Mouse (Mus musculus) embryonic facial prominence, embryonic 11.5 days (tissue): ENCODE data around the gene Avpr1b. TPM values are rescaled to one million over a fixed set of nuclear protein-coding genes. Genes with fewer than 3 reads are reported as not detected.

Experiments used
- ATAC-seq: fragments of 200-750 bp; cut with Nextera tagmentation; replicated peaks from 2 replicates; pipeline ENCODE4 v1.8.0; 2017; ENCODE audit warnings: low read depth; ENCODE audit not compliant: insufficient number of reproducible peaks, low FRiP score, low TSS enrichment
- DNase-seq: peaks from one replicate; pipeline ENCODE4 v3.0.0-alpha.2; 2015; ENCODE audit warnings: low spot score
- H3K27ac ChIP-seq: fragments of 300-500 bp; sonication (generic); replicated peaks from 2 replicates; pipeline ENCODE4 v1.5.1; 2014; ENCODE audit warnings: mild to moderate bottlenecking, low read depth, low read length, control low read depth
- H3K27me3 ChIP-seq: fragments of 300-500 bp; sonication (generic); 2 replicates; pipeline ENCODE4 v1.6.1; 2014; ENCODE audit warnings: mild to moderate bottlenecking, low read length, moderate library complexity, mixed read lengths; ENCODE audit not compliant: control insufficient read depth, insufficient read depth
- H3K36me3 ChIP-seq: fragments of 300-500 bp; sonication (generic); replicated peaks from 2 replicates; pipeline ENCODE4 v1.6.1; 2014; ENCODE audit warnings: low read depth, mild to moderate bottlenecking, low read length, moderate library complexity, mixed read lengths; ENCODE audit not compliant: control insufficient read depth, insufficient read depth
- H3K4me1 ChIP-seq: fragments of 300-500 bp; sonication (generic); 2 replicates; pipeline ENCODE4 v1.6.1; 2014; ENCODE audit warnings: low read length, mixed read lengths; ENCODE audit not compliant: control insufficient read depth, insufficient read depth
- H3K4me2 ChIP-seq: fragments of 300-500 bp; sonication (generic); 2 replicates; pipeline ENCODE4 v1.6.1; 2014; ENCODE audit warnings: low read depth, mild to moderate bottlenecking, control low read depth, low read length, moderate library complexity
- H3K4me3 ChIP-seq: fragments of 300-500 bp; sonication (generic); 2 replicates; pipeline ENCODE4 v1.5.1; 2014; ENCODE audit warnings: low read depth, low read length, control low read depth
- H3K9ac ChIP-seq: fragments of 300-500 bp; sonication (generic); replicated peaks from 2 replicates; pipeline ENCODE4 v1.6.1; 2014; ENCODE audit warnings: mild to moderate bottlenecking, control low read depth, low read length
- H3K9me3 ChIP-seq: fragments of 300-500 bp; sonication (generic); replicated peaks from 2 replicates; pipeline ENCODE4 v1.6.1; 2016; ENCODE audit warnings: mild to moderate bottlenecking, low read length, inconsistent platforms, mixed read lengths; ENCODE audit not compliant: control insufficient read depth
- WGBS: fragments of 180-500 bp; shearing (Covaris S2); extraction: QIAGEN DNeasy Blood & Tissue Kit; methylation state at CpG from one replicate; pipeline ENCODE4 v1.1.7; 2014; 5-methylcytosine and 5-hydroxymethylcytosine counted together
- polyA plus RNA-seq: library from polyadenylated mRNA; unstranded; fragments of >200 nt; fragmentation: Nextera tagmentation; extraction: Ambion mirVana; gene quantifications from 2 replicates; pipeline ENCODE4 v1.2.1, GENCODE M21; 2014

The Avpr1b gene
- polyA plus RNA-seq, 1 experiment from 2014 or later: not detected

- Histone ChIP-seq H3K4me2 (no peak overlapping the region), H3K9ac (no peak overlapping the region), H3K27me3 (no peaks in the 10 kb centered on the region), H3K4me1 (no peaks in the 10 kb centered on the region), H3K36me3 (no peaks in the 10 kb centered on the region), H3K9me3 (no peaks in the 10 kb centered on the region), H3K4me3 (no peak overlapping the region), H3K27ac (no peak overlapping the region)
- DNase-seq: no peak
- 92% methylated on average over 13 of the region's 13 CpGs for WGBS
- no peak for ATAC-seq
Measured at GRCm38 (mm10) chr1:131641565-131641964, 42.5 kb downstream of the Avpr1b start.

GRCm38 (mm10) chr1:131642251-131642650, 43.2 kb downstream of the Avpr1b start:
- H3K4me3 ChIP-seq: no peak overlapping the region
- no peaks in the 10 kb centered on the region for H3K36me3 ChIP-seq
- H3K9ac ChIP-seq: no peak overlapping the region
- H3K9me3 ChIP-seq: no peaks in the 10 kb centered on the region
- H3K4me1 ChIP-seq: no peaks in the 10 kb centered on the region
- DNase-seq: no peak
- no peaks in the 10 kb centered on the region for H3K27me3 ChIP-seq
- WGBS: 90% methylated on average over 2 of the region's 2 CpGs
- no peak overlapping the region for H3K27ac ChIP-seq
- no peak overlapping the region for H3K4me2 ChIP-seq
- no peak for ATAC-seq

GRCm38 (mm10) chr1:131652670-131653443, 53.8 kb downstream of the Avpr1b start:
- no peak for DNase-seq
- no peaks in the 10 kb centered on the region for H3K9me3 ChIP-seq
- H3K4me1 ChIP-seq: no peaks in the 10 kb centered on the region
- no peaks in the 10 kb centered on the region for H3K27me3 ChIP-seq
- no peak overlapping the region for H3K4me2 ChIP-seq
- H3K27ac ChIP-seq: no peak overlapping the region
- H3K36me3 ChIP-seq: no peaks in the 10 kb centered on the region
- H3K9ac ChIP-seq: no peak overlapping the region
- ATAC-seq: no peak
- no peak overlapping the region for H3K4me3 ChIP-seq
- 79% methylated on average over 12 of the region's 12 CpGs for WGBS

DNA sequence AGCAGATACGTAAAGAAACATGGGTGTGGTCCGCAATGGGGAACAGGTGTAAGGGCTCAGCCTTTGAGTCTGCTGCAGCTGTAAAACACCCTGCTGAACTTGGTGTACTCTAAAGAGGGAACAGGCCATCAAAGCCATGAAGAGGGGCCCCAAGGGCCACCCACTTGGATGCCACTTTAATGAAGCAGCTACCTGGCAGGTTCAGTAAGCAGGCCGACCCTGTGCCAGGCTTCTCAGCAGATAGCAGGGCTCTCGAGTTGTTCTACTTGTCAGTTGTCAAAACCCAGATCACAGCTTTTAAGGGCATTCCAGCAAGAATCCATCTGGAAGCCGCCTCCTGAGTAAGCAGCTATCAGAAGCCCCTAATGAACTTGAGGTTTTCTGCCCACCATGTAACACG, 56.6 kb downstream of the Avpr1b start:
- Histone ChIP-seq H3K9me3 (no peaks in the 10 kb centered on the region), H3K36me3 (no peaks in the 10 kb centered on the region), H3K4me1 (no peaks in the 10 kb centered on the region), H3K27me3 (no peaks in the 10 kb centered on the region), H3K4me2 (no peak overlapping the region), H3K27ac (no peak overlapping the region), H3K4me3 (no peak overlapping the region), H3K9ac (no peak overlapping the region)
- ATAC-seq (no peak), DNase-seq (no peak)
- WGBS: 86% methylated on average over 6 of the region's 6 CpGs

DNA sequence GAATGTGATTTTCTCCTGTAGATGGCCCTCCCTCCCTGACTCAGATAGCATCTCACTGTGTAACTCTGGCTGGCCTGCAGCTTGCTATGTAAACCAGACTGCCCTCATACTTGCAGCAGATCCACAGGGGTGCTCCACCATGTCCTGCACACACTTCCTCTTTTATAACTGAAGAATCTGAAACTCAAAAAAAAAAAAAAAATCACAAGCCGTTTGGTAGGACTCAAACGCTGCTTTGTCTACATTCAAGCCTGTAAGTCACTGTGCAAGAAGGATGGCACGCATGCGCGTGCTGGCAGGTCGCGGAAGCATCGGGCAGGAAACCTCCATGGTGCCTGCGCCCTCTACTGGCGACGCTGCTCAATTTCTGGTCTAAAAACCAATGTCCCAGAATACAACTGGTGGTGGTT, 58.9 kb downstream of the Avpr1b start:
- H3K36me3 ChIP-seq: no peaks in the 10 kb centered on the region
- no peak overlapping the region; the same call in 1 of the 2 replicates for H3K4me2 ChIP-seq
- H3K9ac ChIP-seq: peak overlapping the region; percentile 58
- H3K27me3 ChIP-seq: no peaks in the 10 kb centered on the region
- 0 out of 2 replicates have a peak overlapping the region, but pooled peaks have one; percentile 18 for H3K4me3 ChIP-seq
- under 1% methylated on average over 11 of the region's 11 CpGs for WGBS
- no peaks in the 10 kb centered on the region for H3K4me1 ChIP-seq
- no peaks in the 10 kb centered on the region for H3K9me3 ChIP-seq
- H3K27ac ChIP-seq: no peak overlapping the region; the same call in 1 of the 2 replicates
- ATAC-seq: peak; percentile 76; the same call in 1 of the 2 replicates
- peak; percentile 96 for DNase-seq

- WGBS: 71% methylated on average over 5 of the region's 5 CpGs
- DNase-seq (no peak), ATAC-seq (no peak)
- H3K4me3 ChIP-seq: no peak overlapping the region
- no peak overlapping the region for H3K9ac ChIP-seq
- no peak overlapping the region for H3K27ac ChIP-seq
- no peaks in the 10 kb centered on the region for H3K27me3 ChIP-seq
- H3K4me1 ChIP-seq: no peaks in the 10 kb centered on the region
- H3K4me2 ChIP-seq: no peak overlapping the region
- H3K9me3 ChIP-seq: no peaks in the 10 kb centered on the region
- H3K36me3 ChIP-seq: no peaks in the 10 kb centered on the region
Measured at GRCm38 (mm10) chr1:131659512-131660085, 60.6 kb downstream of the Avpr1b start.

- ATAC-seq (no peak), DNase-seq (no peak)
- no peak overlapping the region for H3K4me3 ChIP-seq
- H3K27me3 ChIP-seq: no peaks in the 10 kb centered on the region
- H3K9me3 ChIP-seq: no peaks in the 10 kb centered on the region
- no peak overlapping the region for H3K27ac ChIP-seq
- H3K4me2 ChIP-seq: no peak overlapping the region
- no peaks in the 10 kb centered on the region for H3K36me3 ChIP-seq
- no peaks in the 10 kb centered on the region for H3K4me1 ChIP-seq
- whole genome bisulfite sequencing: 73% methylated on average over 2 of the region's 2 CpGs
- H3K9ac ChIP-seq: no peak overlapping the region
Measured at GRCm38 (mm10) chr1:131660266-131660665, 61.2 kb downstream of the Avpr1b start.

DNA sequence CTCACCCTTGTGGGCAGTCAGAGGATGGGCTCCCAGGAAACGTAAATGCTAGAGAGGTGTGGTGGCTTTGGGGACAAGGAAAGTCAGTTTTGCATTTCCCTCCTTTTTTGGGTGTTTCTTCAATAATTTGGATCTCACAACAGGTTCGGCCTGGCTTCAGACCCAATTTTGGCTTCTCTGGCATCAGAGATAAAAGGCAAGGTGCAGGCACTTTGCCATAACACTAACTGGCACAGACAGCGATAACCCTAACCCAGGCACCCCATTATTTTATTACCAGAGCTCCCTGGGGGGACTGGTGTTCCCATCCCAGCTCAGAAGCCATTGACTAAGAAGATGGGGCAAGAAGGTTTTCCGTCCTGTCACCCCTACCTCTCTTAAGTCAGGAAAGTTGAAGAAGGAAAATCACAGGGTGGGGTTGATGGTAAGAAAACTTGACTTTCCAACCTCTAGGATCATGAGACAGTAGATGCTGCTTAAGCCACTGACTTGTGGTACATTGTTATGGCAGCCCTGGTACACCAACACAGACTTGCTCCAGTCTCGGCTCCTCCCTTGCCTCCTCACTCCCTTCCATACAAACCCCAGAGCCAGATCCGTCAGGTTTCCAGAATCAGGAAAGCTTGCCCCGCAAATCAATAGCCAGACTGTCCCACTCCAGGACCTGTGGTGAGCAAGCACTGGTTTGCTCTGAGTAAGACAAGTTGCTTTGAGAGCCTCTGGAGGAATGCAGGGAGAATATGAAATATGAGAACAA, 61.9 kb downstream of the Avpr1b start:
- Histone ChIP-seq H3K9ac (no peak overlapping the region), H3K4me2 (no peak overlapping the region), H3K9me3 (no peaks in the 10 kb centered on the region), H3K4me3 (no peak overlapping the region), H3K27ac (no peak overlapping the region), H3K4me1 (no peaks in the 10 kb centered on the region), H3K27me3 (no peaks in the 10 kb centered on the region), H3K36me3 (no peaks in the 10 kb centered on the region)
- WGBS: 79% methylated on average over 7 of the region's 7 CpGs
- DNase-seq (no peak), ATAC-seq (no peak)
